Mouse (Mus musculus): ENCODE measurements around the gene Tnik.

Gene Tnik

DNA sequence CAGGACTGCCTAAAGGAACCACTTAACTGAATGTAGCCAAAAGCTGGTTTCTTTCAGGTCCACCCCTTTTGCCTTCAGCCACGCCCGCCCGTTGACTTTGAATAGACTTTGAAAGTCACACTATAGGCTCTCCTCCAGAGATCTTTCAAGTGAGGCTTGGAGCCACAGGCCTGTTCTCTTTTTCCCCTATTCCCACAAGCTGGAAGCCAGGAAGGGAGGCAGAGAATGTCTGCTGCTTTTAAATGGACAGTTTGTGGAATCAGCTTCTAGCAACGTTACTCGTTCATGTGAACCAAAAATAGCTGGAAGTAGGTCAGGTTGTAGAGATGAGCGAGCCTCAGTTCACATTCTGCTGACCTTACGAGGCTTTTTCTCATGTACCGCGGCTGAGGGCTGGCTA lies 138.3 kb downstream of the Tnik start:
- no peak for DNase-seq (ENCODE audit: low spot score in 2 of 2)

DNA sequence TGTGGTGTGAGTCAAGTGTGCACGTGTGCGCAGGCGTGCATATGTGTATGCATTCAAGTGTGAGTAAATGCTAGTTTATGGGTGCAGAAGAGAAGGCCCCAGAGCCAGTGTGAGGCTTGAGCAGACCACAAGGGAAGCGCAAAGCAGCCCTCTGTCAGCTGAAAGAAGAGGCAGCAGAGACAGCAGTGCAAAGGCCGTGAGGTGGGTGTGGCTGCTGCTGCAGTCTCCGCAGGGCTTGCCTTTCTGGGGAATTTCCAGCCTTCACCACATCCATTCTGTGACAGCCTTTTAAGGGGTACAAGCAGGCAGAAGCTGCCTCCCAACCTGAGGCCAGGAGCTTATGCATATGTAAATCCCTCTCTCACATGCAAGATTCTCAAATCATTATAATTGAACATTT lies 139.2 kb downstream of the Tnik start:
- DNase-seq (ENCODE audit: low spot score in 2 of 2), result no peak

GRCm38 (mm10) chr3:28405391-28405790 lies 142.4 kb downstream of the Tnik start:
- no peak for DNase-seq (ENCODE audit: low spot score in 2 of 2)

DNA sequence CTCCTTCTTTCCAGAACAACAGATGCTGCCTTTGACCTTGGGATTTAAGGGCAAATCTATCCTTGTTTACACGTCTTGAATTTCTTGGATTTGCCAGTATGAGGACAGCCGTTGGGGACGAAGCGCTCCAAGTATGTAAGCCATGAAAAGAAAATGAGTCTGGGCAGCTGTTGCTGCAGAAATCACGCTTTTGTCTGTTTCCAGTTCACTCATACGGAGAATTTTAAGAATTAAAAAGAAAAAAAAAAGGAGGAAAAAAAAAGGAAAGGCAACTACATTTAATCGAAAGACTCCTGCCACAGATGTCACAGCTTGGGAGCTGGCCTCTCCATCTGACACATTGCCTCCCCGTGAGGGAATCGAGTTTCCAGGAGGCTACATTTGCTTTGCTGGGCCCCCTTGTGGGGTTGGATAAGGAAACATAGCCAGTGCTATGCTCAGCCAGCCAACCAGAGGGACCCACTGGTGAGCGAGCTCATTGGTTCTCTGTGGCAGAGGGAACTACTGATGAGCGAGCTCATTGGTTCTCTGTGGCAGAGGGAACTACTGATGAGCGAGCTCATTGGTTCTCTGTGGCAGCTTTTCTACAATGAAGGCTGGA lies 145.9 kb downstream of the Tnik start:
- DNase-seq (ENCODE audit: low spot score in 2 of 2), result peak; percentile 49 to 60

- DNase-seq (ENCODE audit: low spot score in 2 of 2), result no peak
Observed at GRCm38 (mm10) chr3:28410269-28410668, 147.3 kb downstream of the Tnik start.

DNA sequence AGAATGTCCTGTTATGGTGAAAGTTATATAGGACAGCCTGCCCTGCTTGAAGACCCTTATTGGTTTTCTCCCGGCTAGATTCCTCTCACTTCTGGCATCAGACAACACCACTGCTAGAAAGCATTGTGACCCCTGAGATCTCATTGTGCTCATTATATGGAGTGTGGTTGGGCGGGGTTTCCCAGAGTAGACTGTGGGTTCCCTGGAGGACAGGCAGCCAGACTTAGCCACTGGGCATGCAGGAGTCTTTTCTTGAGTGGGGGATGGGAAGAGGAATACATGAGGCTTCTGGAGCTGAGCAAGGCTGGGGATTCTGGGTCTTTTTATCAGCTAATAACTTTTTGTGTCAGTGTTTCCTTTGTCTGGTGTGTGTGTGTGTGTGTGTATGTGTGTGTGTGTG lies 153.0 kb downstream of the Tnik start:
- DNase-seq (ENCODE audit: low spot score in 2 of 2), result no peak

DNA sequence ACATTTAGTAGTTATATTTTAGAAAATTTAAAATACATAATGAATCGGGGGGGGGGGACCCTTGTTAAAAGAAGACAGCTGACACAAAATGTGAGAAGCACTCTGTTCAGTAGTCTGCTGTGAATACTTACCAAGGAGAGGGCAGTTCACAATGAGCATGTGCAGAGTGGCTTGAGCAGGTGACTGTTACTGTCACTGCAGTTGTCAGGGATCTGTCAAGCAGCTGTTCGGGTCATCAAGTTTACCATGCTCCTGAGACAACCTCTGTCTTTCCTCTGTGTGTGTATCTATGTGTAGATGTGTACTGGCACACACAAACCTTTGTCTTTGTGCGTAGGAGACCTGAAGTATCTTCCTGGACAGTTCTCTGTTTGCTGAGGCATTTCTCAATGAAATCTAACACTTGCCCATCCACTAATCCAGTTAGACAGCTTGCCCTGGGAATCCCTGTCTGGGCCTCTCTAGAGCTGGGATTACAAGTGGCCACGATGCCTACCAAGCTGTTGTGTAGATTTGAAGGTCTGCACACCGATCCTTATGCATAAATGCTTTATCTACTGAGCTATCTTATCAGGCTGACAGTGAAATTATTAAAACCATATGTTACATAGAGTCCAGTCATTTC lies 154.2 kb downstream of the Tnik start:
- no peak for DNase-seq (ENCODE audit: low spot score in 2 of 2)

GRCm38 (mm10) chr3:28420194-28420593 lies 157.2 kb downstream of the Tnik start:
- DNase-seq (ENCODE audit: low spot score in 2 of 2), result no peak

DNA sequence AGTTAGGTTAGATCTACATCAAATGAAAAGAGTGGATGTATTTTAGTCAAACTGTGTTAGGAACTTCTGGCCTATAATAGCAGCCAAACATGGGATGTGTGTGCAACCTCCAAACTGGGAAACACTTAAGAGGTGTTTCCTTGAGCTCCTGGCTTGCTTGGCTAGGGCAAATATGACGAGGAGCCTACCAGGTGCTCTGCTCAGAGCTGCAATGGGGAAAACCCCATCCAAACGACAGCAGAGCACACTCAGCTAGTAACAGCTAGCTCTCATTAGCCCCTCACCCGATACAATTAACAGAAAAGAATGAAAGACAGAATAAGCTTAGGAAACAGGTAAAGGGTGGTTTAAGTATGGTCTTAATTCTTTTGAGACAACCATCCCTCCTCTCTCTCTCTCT lies 157.7 kb downstream of the Tnik start:
- no peak for DNase-seq (ENCODE audit: low spot score in 2 of 2)

GRCm38 (mm10) chr3:28421798-28422197 lies 158.8 kb downstream of the Tnik start:
- no peak for DNase-seq (ENCODE audit: low spot score in 2 of 2)

DNA sequence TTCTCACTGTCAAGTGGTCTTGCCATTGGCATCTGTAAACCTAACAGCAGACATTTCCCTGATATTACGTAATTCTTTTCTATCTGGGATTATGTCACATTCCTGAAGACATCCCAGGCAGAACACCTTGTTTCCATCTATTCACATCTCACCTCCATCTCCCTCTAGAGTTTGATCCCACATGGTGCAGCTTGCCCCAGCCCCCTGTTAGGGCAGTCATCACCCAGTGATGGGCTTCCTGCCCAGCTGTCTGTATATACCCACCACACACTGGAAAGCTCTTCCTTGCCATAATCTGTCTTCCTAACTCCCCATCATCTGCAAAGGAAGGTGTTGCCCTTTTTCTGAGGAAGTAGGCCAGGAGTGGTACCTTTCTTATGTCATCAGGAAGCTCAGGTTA lies 159.2 kb downstream of the Tnik start:
- DNase-seq (ENCODE audit: low spot score in 2 of 2), result no peak

DNA sequence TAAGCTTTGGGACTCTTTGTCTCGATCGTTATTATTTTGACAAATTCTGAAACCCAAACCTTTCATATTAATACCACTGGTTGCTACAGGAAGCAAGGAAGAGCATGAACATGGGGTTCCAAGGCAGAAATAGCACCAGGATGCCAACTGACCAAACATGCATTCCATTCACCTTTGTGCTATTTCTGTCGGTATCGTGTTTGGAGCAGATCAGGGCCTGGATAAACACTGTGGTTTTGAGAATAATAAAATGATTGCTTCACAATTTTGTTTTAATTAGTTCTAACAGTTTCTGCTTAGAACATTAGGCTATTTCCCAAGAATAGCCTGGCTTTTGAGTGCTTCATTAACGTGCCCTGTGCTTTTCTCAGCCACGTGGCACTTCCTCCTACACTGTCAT lies 162.9 kb downstream of the Tnik start:
- DNase-seq (ENCODE audit: low spot score in 2 of 2), result no peak

DNA sequence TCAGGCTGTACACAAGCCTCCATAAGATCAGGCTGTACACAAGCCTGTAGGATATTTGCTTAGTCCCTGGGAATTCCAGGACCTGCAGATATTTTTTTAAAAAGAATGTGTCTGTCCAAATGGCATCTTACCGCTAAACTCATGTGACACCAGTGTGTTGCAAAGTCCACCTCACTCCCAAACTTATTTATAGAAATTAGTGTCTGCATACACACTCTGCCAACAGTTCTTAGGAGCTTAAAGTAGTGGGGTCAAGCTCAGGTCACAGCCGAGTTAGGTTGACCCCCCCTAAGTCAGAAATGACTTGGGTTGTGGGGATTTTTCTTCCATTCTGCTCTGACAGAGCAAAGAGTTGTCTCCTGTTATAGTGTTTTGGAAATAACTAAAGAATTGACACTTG lies 168.4 kb downstream of the Tnik start:
- no peak for DNase-seq (ENCODE audit: low spot score in 2 of 2)

GRCm38 (mm10) chr3:28432321-28432720 lies 169.3 kb downstream of the Tnik start:
- no peak for DNase-seq (ENCODE audit: low spot score in 2 of 2)

GRCm38 (mm10) chr3:28435478-28435877 lies 172.5 kb downstream of the Tnik start:
- no peak for DNase-seq (ENCODE audit: low spot score in 2 of 2)

GRCm38 (mm10) chr3:28437429-28437828 lies 174.4 kb downstream of the Tnik start:
- DNase-seq (ENCODE audit: low spot score in 2 of 2), result no peak

- DNase-seq (ENCODE audit: low spot score in 2 of 2), result no peak
Observed at GRCm38 (mm10) chr3:28441545-28441944, 178.5 kb downstream of the Tnik start.

DNA sequence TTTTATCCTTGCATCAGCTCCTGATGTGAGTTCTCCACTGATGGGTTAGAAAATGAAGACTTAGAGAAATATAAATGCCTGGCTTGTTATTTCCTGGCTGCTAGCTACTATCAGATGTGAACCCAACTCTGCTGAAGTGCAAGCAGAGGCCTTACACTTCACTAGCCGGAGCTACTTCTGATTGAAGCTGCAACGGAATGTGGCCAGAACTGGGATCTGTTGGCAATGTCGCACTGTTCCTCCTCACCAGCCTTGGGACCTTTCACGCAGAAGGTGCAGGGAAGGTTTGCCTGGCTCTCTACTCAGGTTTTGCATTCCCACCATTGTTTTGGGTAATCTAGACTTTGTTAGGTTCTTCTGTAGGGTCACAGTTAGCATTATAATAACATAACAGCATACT lies 179.1 kb downstream of the Tnik start:
- no peak for DNase-seq (ENCODE audit: low spot score in 2 of 2)

DNA sequence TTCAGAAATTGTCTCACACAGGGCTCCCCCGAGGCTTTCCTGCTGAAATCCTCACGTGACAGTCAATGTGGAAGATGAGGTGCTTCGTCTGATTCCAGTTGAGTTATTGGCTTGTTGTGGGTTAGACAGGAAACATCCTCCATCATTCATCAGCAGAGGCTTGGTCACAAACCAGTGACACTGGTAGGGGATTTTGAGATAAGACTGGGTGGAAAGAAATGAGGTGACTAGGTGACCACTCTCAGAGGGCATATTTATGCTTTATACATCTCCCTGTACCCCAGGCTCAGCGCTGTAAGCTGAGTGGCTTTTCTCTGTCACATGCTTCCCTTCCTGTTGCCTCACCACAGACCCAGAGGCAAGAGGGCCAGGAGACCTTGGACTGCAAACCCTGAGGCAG lies 184.9 kb downstream of the Tnik start:
- no peak for DNase-seq (ENCODE audit: low spot score in 2 of 2)

DNA sequence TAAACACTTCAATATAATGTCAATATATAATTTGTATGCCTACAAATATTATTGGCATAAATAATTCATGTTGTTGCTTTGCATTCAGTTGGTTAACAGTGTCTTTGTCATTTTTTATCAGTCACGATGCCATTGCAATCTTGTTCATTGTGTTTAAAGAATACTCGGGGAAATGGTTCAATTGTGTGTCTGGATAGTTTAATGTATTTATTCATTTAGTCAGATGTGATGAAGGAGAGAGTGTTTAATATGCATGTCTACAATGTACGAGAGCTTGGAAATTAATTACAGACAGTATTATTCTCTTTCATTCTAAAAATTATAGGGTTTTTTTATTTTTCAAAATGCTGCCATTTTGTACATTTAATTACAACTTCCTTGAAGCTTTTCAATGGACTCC lies 190.4 kb downstream of the Tnik start:
- DNase-seq (ENCODE audit: low spot score in 2 of 2), result no peak

DNA sequence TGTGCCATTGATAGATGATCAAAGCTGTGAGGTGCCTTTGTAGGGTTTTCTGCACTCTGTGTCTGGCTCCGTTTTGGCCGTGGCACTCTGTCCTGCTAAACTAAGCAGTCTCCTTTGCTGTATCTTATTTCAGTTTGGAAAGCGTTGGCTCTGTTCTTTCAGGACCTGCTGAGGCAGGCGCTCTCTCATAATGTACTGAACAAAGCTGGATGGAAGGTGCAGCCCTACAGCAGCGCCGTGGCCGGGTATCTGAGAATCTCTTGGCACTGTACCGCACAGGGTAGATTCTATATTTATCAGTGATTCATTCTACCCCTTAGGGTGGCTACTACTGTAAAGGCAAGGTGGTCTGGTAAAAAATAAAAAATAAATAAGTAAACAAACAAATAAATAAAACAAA lies 193.8 kb downstream of the Tnik start:
- DNase-seq (ENCODE audit: low spot score in 2 of 2), result no peak

DNA sequence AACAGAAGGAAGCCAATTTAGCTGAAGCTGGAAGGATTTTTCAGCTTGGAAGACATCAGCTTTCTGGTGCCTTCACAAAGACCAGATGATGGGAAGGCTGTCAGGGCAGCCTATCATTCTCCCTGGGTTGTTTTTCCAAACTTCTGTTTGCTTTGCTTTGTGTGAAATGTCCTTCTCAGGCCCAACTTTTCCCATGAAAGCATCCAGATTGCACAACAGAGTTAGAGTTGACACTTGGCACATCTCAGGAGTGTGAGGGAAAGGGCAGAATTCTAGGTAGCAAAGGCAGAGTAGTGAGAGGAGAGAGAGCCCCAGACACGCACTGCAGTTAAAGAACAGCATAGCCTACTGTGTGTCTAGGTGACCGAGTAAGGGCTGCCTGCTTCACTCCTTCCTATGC lies 194.5 kb downstream of the Tnik start:
- no peak for DNase-seq (ENCODE audit: low spot score in 2 of 2)

GRCm38 (mm10) chr3:28466688-28467087 lies 203.7 kb downstream of the Tnik start:
- DNase-seq (ENCODE audit: low spot score in 2 of 2), result no peak

- no peak for DNase-seq (ENCODE audit: low spot score in 2 of 2)
Observed at GRCm38 (mm10) chr3:28467148-28467754, 204.2 kb downstream of the Tnik start.
